Mouse (Mus musculus) hematopoietic stem cell, adult 5-6 weeks (primary cell): ENCODE measurements around the gene Kank2. TPM values are rescaled to one million over a fixed set of nuclear protein-coding genes. Genes with fewer than 3 reads are reported as not detected.
A peak's percentile ranks its signal among the peaks of the same experiment; 100 is the strongest.

Source experiments
- ATAC-seq, 2 experiments: fragments of 125-278 bp in 1 of 2; replicated peaks in 1 of 2; 2 replicates each; pipeline ENCODE4 v1.8.0; 2016 to 2017; ENCODE audit warnings: inconsistent platforms in 2 of 2, mild to moderate bottlenecking in 2 of 2, moderate number of reproducible peaks in 2 of 2, low read depth in 1 of 2, moderate TSS enrichment in 1 of 2; ENCODE audit not compliant: low FRiP score in 2 of 2, poor library complexity in 2 of 2, severe bottlenecking in 2 of 2, insufficient read depth in 1 of 2, low TSS enrichment in 1 of 2
- total RNA-seq: library from RNA; stranded (forward); fragments of 172-1452, 232-1000 nt; gene quantifications from 2 replicates; pipeline ENCODE4 v1.2.3, GENCODE M21; 2017

The Kank2 gene
- total RNA-seq, 1 experiment from 2014 or later, result 4.3 TPM

DNA sequence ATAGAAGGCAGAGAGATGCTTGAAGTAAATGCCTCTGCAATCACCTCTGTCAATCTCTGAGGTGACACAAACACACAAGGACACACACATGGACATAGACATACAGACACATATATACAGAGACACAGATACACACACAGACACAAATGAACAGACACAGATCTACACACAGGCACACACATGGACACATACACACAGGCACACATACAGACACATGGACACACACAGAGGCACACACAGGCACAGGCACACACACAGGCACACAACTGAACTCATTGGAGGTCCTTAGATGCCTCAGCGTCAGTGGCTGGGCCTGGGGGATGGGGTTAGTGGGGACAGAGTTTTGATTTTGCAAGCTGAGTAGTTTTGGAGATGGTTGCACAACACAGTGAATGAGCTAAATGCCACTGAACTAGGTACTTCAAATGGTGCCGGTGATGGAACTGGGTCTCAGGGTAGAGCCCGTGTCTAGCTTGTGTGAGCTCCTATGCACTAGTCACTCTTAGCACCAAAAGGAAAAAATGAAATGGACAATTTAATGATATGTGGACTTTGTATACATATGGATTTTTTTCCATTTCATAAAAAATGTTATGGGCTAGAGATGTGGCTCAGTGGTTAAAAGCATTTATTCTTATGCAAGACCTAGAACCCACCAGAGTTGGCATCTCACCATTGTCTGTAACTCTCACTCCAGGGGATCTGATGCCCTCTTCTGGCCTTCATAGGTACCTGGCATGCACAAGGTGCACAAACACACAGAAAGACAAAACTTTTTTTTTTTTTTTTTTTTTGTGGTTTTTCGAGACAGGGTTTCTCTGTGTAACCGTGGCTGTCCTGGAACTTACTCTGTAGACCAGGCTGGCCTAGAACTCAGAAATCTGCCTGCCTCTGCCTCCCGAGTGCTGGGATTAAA, 34.2 kb downstream of the Kank2 start:
- no peak for ATAC-seq

DNA sequence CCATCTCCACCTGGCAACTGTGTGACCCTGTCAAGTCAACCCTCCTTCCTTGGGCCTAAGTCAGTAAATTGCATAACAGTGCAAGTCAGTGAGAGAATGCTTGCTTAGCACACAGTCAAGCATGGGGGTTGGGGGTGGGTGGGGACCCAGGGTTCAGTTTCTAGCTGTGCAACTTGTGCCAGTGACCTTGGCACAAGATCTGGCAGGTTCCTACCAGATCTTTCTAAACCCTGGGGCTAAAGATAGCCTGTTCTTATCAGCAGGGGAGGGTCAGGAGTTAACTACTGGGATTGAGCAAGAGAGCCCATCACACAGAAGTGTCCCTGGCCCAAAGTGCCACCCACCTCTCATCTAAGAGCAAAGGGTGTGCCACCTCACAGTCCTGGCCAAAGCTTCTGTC, 36.4 kb downstream of the Kank2 start:
- no peak for ATAC-seq

GRCm38 (mm10) chr9:21760155-21761088, 38.1 kb downstream of the Kank2 start, which contains the start of gene Spc24:
Gene Spc24 (minus strand): TSS chr9:21760303.
- peak; percentile 96 to 97 for ATAC-seq

GRCm38 (mm10) chr9:21759718-21760117, 38.8 kb downstream of the Kank2 start:
- ATAC-seq, result no peak

DNA sequence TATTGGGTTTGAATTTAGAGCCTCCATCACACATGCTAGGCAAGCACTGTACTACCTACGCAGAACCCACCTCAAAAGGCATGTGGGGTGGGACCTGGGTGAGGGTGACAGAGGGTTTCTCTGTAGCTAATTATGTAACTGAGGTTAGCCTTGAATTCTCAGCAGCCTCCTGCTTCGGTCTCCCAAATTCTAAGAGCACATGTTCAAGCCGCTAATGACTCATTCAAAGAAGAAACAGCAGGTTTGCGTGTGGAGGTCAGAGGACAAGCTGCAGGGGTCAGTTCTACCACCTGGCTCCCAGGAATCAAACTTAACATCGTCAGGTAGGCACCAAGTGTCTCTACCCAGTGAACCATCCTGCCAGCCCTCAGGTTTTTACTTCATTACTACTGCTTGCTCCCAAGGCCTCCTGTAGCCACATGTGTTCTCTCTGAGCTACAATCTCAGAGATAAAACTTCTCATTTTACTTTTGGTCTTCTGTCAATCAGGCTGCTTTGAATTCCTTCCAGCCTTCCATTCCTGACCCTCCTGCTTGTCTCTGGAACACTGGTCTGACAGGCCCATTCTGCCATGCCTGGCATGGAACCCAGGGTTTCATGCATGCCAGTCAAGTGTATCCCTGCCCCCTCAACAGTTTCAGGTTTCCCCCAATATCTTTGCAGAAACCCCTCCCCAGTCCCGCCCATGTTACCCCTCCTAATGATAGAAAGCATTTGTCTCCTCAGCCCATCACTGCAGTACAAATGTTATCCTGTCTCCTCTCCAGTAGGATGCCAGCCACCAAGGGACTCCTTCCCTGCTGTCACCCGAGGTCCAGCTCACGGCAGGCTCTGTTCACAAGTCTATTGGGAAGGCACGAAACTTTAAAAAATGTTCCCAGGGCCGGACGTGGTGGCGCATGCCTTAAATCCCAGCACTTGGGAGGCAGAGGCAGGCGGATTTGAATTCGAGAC, 39.7 kb downstream of the Kank2 start:
- no peak for ATAC-seq

GRCm38 (mm10) chr9:21754516-21755321, 43.8 kb downstream of the Kank2 start:
- ATAC-seq, result no peak

DNA sequence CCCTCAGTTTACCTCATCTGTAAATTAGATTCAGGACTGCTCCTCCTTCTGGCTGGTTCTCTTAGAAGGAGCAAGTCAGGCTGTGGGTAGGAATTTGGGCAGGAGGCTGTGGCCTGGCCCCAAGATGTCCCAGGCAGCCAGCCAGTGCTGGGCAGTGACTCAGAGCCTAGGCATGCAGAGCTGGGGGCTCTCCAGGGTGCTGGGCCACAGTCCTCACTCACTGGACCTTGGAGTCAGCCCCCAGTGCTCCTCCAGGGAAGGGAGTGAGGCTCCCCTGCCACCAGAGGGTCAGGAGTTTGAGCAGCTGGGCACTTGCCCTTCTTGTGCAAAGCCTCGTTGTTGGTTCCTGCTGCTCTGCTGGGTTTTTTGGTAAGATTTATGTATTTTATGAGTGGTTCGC, 44.5 kb downstream of the Kank2 start:
- no peak for ATAC-seq

- no peak for ATAC-seq
These were observed 46.2 kb downstream of the Kank2 start for GRCm38 (mm10) chr9:21752252-21752792.

- ATAC-seq, result no peak
These were observed 47.2 kb downstream of the Kank2 start for GRCm38 (mm10) chr9:21751347-21751746.

DNA sequence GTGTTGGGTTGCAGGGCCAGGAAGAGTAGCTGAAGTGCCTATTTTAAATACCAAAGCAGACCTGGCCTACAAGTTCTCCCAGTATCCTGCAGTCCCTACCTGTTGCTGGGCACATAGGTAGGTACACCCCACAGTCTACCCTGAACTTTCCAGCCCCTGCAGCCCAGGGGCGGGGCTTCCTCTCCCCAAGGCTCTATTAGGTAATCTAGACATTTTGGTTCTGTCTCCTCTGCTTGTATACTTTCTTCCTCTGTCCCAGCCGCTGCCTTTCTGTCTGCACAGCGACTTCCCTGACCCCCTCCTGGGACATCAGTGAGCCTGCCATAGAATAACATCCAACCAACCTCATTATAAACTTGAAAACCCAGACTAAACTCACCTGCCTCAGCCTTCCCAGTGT, 48.2 kb downstream of the Kank2 start:
- ATAC-seq, result no peak

DNA sequence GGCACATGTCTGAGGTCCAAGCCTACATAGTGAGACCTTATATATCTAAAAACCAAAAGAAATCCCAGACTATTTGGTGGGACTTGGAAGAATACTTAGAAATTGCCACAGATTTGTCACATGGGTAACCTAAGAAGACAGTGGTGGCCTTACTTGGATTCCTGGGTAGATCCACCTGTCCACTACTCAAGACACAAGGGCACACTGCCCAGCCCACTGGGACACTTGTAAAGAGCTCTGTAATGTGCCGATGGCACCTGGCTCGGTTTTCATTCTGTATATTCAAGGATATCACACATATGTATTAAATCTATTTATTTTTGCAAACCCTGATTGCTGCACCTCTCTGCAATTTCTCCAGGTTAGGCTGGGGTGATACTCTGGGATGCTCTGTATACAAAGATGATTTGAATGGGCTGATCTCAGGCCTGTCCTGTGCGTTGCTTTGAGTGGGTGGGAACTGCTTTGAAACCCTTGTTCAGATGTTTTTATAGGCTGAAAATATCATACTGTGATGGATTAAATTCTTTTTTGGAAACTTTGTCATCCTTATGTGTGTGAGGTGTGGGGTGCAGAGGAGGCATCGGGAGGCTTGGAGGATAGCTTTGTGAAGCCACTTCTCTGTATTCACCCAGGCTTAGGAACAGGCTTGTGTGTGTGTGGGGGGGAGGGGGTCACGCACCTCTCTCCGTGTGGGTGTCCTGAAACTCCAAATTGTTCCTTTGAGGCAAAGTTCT, 49.0 kb downstream of the Kank2 start:
- no peak for ATAC-seq

DNA sequence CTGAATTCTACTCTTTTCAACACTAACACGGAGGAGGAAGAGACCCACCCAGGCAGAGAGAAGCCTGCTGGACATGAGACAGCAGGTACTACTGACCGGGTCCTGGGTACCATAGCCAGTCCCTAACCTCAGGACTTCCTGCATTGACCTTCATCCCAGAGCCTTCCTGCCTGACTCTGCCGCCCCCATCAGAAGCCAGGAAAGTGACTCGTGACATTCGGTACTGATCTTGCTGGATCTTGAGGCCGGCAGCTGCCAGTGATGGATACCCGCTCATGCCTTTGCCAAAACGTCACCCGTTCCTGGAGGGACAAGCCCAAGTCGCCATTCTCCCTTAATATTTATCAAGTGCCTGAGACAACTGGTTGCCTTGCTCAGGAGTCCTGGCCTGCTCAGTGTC, 50.1 kb downstream of the Kank2 start:
- no peak for ATAC-seq

DNA sequence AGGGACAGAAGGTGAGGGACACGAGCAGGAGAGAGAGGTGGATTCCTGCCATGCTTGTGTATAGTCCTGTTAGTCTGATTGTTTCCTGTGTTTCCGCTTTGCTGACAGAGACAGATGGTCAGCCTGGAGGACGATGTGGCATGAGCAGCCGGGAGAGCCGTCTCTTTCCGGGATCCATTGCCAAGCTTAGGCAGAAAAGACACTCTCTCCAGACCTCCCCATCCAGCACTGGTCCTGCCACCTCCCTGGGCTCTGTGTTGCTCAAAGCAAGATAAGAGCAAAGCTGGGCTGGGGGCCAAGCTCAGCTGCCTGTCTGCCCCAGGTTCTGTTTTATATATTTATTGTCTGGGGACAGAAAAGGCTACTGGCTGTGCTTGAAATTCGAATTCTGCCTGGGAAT, 50.5 kb downstream of the Kank2 start:
- ATAC-seq, result 0 out of 4 replicates have a peak, but pooled peaks of 1 of the 2 experiments have one; percentile 35

DNA sequence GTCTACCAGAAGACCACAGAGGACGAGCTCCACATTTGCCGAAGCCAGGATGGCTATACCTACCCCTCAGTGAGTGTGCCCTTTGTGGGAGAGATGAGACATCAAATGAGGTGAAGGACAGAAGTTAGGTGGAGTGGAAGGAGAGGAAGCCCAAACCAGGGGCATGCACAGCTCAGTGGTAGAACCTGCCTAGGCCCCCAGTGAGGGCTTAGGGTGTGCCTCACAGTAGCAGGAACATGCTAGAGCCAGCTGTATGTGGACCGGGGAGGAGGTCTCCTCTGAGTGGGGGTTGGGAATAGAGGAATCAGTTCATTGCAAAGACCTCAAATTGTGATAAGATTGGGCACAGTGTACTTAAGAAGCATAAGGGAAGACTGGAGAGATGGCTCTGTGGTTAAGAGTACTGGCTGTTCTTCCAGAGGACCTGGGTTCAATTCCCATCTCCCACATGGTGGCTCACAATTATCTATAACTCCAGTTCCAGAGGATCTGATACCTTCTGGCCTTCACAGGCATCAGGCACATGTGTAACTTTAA, 51.2 kb downstream of the Kank2 start:
- ATAC-seq, result no peak

- ATAC-seq, result no peak
These were observed 57.0 kb downstream of the Kank2 start for GRCm38 (mm10) chr9:21741514-21741913.
